Mouse (Mus musculus): Measurements from ENCODE around the gene Dyrk1a. TPM values are rescaled to one million over a fixed set of nuclear protein-coding genes. Genes with fewer than 3 reads are reported as not detected.

Gene Dyrk1a
- total RNA-seq, 2 experiments from 2014 or later = 114 to 115 TPM

DNA sequence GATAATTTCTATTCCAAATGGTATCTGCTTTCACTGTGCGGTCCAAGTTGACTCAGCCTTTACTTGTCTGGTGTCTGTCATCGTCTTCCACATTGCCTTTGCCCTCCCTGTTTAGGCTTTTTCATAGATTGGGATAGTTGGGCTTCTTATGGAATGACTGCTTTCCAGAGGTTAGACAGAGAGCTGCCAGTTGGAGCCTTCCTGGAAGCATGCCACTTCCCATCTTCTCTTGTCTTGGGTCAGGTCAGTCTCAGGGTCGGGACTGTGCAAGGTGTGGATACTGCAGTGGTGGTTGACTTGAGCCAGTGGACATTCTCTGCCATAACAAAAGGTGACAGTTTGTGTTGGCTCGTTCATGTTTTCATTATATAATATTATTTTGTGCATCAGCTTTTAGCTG, 17.7 kb downstream of the Dyrk1a start:
- no peak for ATAC-seq (replicated peaks; ENCODE audit: low FRiP score, poor library complexity, severe bottlenecking)

- no peak for ATAC-seq (replicated peaks; ENCODE audit: low FRiP score, poor library complexity, severe bottlenecking)
Measured at GRCm38 (mm10) chr16:94588171-94588570, 18.4 kb downstream of the Dyrk1a start.

GRCm38 (mm10) chr16:94588974-94589373, 19.2 kb downstream of the Dyrk1a start:
- no peak for ATAC-seq (replicated peaks; ENCODE audit: low FRiP score, poor library complexity, severe bottlenecking)

DNA sequence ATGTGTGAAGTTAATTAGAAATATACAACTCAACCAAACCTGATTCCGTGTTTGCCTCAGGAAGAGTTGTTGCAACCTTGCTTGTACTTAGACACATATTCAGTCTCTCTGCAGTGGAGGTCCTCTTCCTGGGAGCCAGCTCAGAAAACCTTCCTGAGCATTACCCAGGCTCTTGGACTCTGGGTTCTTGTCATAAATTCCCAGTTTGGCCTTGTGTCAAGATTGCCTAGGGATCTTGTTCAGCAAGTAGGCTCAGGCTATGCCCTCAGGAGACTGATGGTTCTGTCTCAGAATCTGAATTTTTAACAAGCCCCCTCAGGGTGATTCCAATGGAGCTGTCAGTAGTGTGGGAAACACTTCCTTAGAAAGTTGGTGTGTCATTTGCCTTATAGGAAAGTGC, 19.8 kb downstream of the Dyrk1a start:
- no peak for ATAC-seq (replicated peaks; ENCODE audit: low FRiP score, poor library complexity, severe bottlenecking)

- ATAC-seq (replicated peaks; ENCODE audit: low FRiP score, poor library complexity, severe bottlenecking) = no peak
Measured at GRCm38 (mm10) chr16:94590214-94590613, 20.4 kb downstream of the Dyrk1a start.

DNA sequence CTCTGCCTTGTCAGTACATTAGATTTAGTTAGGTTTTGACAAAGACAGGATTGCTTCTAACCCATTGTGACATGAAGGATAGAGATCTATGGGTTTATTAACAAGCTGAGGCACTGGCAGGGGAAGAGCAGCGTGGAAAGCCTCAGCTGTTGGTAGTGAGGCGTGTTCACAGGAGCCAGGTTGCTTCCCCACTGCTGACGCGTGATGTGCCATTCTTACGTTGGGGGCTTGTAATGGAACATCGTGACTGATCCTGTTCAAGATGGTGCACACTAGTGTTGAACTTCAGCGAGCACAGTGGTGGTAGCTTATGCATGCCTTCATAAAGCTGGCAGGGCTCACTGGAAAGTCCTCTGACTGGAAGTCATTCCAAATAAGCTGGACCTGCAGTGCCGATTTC, 21.2 kb downstream of the Dyrk1a start:
- no peak for ATAC-seq (replicated peaks; ENCODE audit: low FRiP score, poor library complexity, severe bottlenecking)

DNA sequence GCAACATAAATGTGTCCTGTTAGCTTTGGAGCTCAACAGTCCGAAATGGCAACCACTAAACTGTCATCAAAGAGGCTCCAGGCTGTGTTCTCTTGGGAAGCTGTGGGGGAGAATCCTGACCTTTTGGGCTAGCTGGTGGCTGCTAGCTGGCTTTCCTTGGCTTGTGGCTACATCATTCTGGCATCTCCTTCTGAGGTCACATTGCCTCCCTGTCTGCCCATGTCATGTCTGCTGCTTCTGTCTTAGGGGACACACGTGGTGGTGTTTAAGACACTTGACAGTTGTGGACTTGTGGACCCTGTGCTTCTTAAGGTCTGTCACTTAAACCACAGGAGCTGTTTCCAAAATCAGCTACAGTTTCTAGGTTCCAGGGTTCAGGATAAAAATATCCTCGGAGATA, 21.7 kb downstream of the Dyrk1a start:
- no peak for ATAC-seq (replicated peaks; ENCODE audit: low FRiP score, poor library complexity, severe bottlenecking)

GRCm38 (mm10) chr16:94596633-94597032, 26.8 kb downstream of the Dyrk1a start:
- ATAC-seq (replicated peaks; ENCODE audit: low FRiP score, poor library complexity, severe bottlenecking) = no peak

GRCm38 (mm10) chr16:94597640-94598039, 27.8 kb downstream of the Dyrk1a start:
- ATAC-seq (replicated peaks; ENCODE audit: low FRiP score, poor library complexity, severe bottlenecking) = no peak

DNA sequence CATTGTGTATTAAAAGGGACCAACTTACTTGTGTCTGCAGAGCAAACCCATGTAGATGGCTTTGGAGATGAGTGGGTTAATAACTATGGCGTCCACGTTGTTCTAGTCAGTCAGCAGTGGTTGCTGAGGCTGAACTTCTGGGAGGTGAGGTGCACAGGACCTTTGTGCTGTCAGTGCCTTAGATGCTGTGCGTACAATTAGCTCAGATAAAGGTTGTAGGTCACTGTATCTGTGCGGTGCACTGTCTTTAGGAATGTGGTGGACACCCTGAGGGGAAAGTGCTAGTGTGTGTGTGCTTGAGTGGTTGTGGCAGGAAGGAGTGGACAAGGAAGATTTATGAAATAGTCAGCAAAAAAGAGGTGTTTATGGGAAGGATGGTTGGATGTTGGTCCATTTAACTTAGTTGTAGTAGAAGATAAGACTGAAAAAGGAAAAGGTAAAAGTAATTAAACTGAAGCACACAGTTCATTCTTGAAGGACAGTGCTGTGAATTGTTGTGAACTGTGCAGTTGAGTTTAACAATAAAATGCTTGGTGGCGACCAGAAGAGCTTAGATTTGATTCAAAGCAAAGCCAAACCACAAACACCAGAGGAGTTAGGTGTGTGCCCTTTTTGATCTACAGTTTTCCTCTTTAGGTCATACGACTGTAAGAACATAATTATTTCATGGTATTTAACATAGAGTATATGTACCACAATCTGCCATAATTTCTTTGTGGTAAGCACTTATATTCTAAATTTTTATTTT, 30.3 kb downstream of the Dyrk1a start:
- no peak for ATAC-seq (replicated peaks; ENCODE audit: low FRiP score, poor library complexity, severe bottlenecking)

GRCm38 (mm10) chr16:94601089-94601488, 31.3 kb downstream of the Dyrk1a start:
- ATAC-seq (replicated peaks; ENCODE audit: low FRiP score, poor library complexity, severe bottlenecking) = no peak

GRCm38 (mm10) chr16:94601540-94601953, 31.7 kb downstream of the Dyrk1a start:
- ATAC-seq (replicated peaks; ENCODE audit: low FRiP score, poor library complexity, severe bottlenecking) = no peak

DNA sequence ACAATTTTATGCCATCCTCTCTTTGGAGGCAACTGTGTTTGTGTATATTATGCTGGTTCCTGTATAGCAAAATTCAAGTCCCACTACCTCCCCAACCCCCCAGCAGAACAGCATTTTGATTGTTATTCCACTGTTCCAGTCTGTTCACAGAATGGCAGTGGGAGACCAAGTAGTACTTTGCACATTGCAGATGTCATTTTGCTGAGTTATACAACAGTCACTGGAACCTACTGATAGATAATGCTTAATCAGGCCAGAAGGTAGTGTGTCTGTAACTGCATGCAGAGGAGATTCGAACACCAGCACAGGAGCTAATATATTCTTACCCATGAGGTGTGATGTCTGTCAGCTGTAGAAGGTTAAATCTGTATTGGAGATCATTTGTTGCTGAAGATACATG, 32.4 kb downstream of the Dyrk1a start:
- ATAC-seq (replicated peaks; ENCODE audit: low FRiP score, poor library complexity, severe bottlenecking) = 0 out of 2 replicates have a peak, but pooled peaks have one; percentile 16

- ATAC-seq (replicated peaks; ENCODE audit: low FRiP score, poor library complexity, severe bottlenecking) = no peak
Measured at GRCm38 (mm10) chr16:94602730-94603129, 32.9 kb downstream of the Dyrk1a start.

- no peak for ATAC-seq (replicated peaks; ENCODE audit: low FRiP score, poor library complexity, severe bottlenecking)
Measured at GRCm38 (mm10) chr16:94606169-94606568, 36.4 kb downstream of the Dyrk1a start.

DNA sequence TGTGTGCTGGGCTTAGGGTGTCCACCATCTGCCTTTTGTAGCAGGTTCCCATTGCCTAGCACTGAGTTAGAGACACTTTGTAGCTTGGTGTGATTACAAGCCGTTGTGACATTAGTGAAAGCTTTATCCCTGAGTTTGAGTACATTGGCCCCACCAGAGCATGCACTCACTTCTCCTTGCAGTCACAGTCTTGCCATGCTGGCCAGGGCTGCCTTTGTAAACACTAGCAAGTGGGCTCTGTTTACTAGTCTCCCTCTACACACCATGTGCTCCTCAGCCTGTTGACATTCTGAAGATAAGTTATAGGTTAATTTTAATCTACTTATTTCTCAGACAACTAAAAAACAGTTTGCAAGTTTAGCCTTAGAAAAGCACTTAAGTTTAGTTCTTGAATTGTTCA, 37.7 kb downstream of the Dyrk1a start:
- no peak for ATAC-seq (replicated peaks; ENCODE audit: low FRiP score, poor library complexity, severe bottlenecking)

GRCm38 (mm10) chr16:94608706-94609594, 39.1 kb downstream of the Dyrk1a start:
- no peak for ATAC-seq (replicated peaks; ENCODE audit: low FRiP score, poor library complexity, severe bottlenecking)

GRCm38 (mm10) chr16:94612573-94612972, 42.8 kb downstream of the Dyrk1a start:
- no peak for ATAC-seq (replicated peaks; ENCODE audit: low FRiP score, poor library complexity, severe bottlenecking)

- no peak for ATAC-seq (replicated peaks; ENCODE audit: low FRiP score, poor library complexity, severe bottlenecking)
Measured at GRCm38 (mm10) chr16:94617255-94617654, 47.4 kb downstream of the Dyrk1a start.

- ATAC-seq (replicated peaks; ENCODE audit: low FRiP score, poor library complexity, severe bottlenecking) = peak; percentile 76
Measured at GRCm38 (mm10) chr16:94618543-94618942, 48.7 kb downstream of the Dyrk1a start.

DNA sequence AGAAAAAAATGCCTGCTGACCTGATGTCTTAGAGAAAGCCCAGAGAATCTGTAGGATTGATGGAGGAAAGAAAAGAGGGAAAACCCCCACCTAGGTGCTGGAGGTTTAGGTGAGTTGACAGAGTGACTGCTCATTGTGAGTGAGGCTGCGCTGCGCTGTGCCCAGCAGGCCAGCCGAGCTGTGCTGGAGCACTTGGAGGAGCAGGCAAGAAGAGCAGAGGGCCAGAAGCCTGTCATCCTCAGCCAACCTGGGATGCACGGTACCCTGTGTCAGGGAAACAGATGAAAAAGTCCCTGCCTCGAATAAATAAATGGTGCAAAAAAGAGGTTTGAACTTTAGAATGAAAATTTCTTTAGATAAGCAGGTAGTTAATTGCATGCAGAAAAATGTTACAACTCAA, 49.5 kb downstream of the Dyrk1a start:
- no peak for ATAC-seq (replicated peaks; ENCODE audit: low FRiP score, poor library complexity, severe bottlenecking)
